Mouse (Mus musculus) monocyte, adult 5-6 weeks (primary cell): ENCODE measurements around the gene Erh. TPM values are rescaled to one million over a fixed set of nuclear protein-coding genes. Genes with fewer than 3 reads are reported as not detected.

Experiments
- ATAC-seq: fragments of 153-309, 156-312 bp; replicated peaks from 2 replicates; pipeline ENCODE4 v1.8.0; 2017; ENCODE audit warnings: mild to moderate bottlenecking; ENCODE audit not compliant: low TSS enrichment, insufficient number of reproducible peaks, severe bottlenecking, poor library complexity, low FRiP score
- total RNA-seq: library from RNA; stranded (forward); fragments of 200-1000, 200-491, 200-594 nt; gene quantifications from 3 replicates; pipeline ENCODE4 v1.2.3, GENCODE M21; 2017

Gene Erh
- total RNA-seq, 1 experiment from 2014 or later = 31.5 TPM

GRCm38 (mm10) chr12:80642725-80643692 lies 1.1 kb downstream of the Erh start:
- no peak; the same call in 1 of the 2 replicates for ATAC-seq

- no peak for ATAC-seq
These were observed 12.4 kb downstream of the Erh start for GRCm38 (mm10) chr12:80631790-80632189.

- ATAC-seq = no peak
These were observed 23.6 kb downstream of the Erh start for GRCm38 (mm10) chr12:80620501-80620900.

- ATAC-seq = no peak
These were observed 28.5 kb downstream of the Erh start for GRCm38 (mm10) chr12:80615371-80616257.

GRCm38 (mm10) chr12:80612113-80612791 lies 31.9 kb downstream of the Erh start:
- no peak for ATAC-seq

GRCm38 (mm10) chr12:80609928-80610327 lies 34.2 kb downstream of the Erh start:
- ATAC-seq = no peak

GRCm38 (mm10) chr12:80608576-80608975 lies 35.6 kb downstream of the Erh start:
- no peak for ATAC-seq

GRCm38 (mm10) chr12:80604218-80604617 lies 39.9 kb downstream of the Erh start:
- ATAC-seq = no peak

- no peak for ATAC-seq
These were observed 40.6 kb downstream of the Erh start for GRCm38 (mm10) chr12:80603566-80603965.

GRCm38 (mm10) chr12:80602432-80602831 lies 41.7 kb downstream of the Erh start:
- ATAC-seq = no peak

GRCm38 (mm10) chr12:80601597-80602269 lies 42.4 kb downstream of the Erh start:
- no peak for ATAC-seq

- ATAC-seq = no peak
These were observed 45.4 kb downstream of the Erh start for GRCm38 (mm10) chr12:80598756-80599155.

GRCm38 (mm10) chr12:80598236-80598635 lies 45.9 kb downstream of the Erh start:
- ATAC-seq = no peak

GRCm38 (mm10) chr12:80595968-80596367 lies 48.2 kb downstream of the Erh start:
- no peak for ATAC-seq

GRCm38 (mm10) chr12:80595566-80595965 lies 48.6 kb downstream of the Erh start:
- ATAC-seq = no peak

GRCm38 (mm10) chr12:80594781-80595180 lies 49.4 kb downstream of the Erh start:
- ATAC-seq = no peak

- no peak for ATAC-seq
These were observed 50.0 kb downstream of the Erh start for GRCm38 (mm10) chr12:80594141-80594540.

GRCm38 (mm10) chr12:80584973-80585372 lies 59.2 kb downstream of the Erh start:
- no peak for ATAC-seq
